Mouse (Mus musculus) liver, adult 2 months (tissue): ENCODE data around the gene Spata13.

Experiments used
- CTCF ChIP-seq: fragments of 200-500 bp; IDR thresholded peaks from 2 replicates; pipeline ENCODE4 v1.5.1; 2011; ENCODE audit warnings: low read depth, low read length, control low read depth
- POLR2A ChIP-seq: fragments of 200-500 bp; IDR thresholded peaks from 2 replicates; pipeline ENCODE4 v1.6.1; 2011; ENCODE audit warnings: low read length, control low read depth; ENCODE audit not compliant: insufficient read depth; ENCODE audit errors: extremely low read depth

DNA sequence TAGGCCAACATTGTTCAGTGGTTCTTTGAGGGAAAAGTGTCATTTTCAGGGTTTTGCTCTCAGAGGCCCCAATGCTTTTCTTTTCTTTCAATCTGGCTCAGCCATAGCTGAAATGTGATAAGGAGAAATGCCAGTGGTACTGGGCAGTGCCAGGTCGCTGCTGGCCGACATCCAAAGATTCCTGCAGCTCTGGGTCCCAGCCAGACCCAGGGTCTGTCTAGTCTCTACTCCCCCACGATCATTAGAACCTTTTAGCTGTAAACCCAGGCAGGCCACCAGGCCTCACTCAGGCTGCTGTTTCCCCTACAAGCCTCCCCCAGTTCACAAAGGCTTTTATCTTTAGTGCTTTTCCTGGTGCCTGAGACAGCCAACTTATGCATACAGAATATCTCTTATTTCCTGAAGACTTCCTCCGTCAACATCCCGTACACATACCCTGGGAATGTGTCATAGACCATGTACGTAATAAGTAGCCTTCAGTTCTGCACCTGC is 107.7 kb downstream of the Spata13 start:
- no peak for TF ChIP-seq POLR2A
- TF ChIP-seq CTCF, result no peak
